Mouse (Mus musculus) urinary bladder, postnatal 4 days (tissue): ENCODE data around the gene Cdc5l.
"Not testable (repeated sequence)": the region's sequence is repeated elsewhere in the genome, so short reads cannot be mapped to it uniquely, and the experiment has no call there.

Experiments
- DNase-seq, 2 experiments: peaks; one replicate each; pipeline ENCODE4 v3.0.0; 2021 to 2022; ENCODE audit warnings: low spot score in 2 of 2

Gene Cdc5l

GRCm38 (mm10) chr17:45433419-45434261 is at the start of gene Cdc5l:
Cdc5l (minus strand) TSS chr17:45433737.
- peak; percentile 96 to 98 for DNase-seq

GRCm38 (mm10) chr17:45480429-45480828 is 46.9 kb upstream of the Cdc5l start:
- DNase-seq = no peak

- peak; percentile 48 to 86 for DNase-seq
These were observed 44.8 kb upstream of the Cdc5l start for GRCm38 (mm10) chr17:45478234-45478825.

GRCm38 (mm10) chr17:45474669-45475465 is 41.3 kb upstream of the Cdc5l start, which contains the start of gene Spats1:
Spats1 (minus strand) TSS chr17:45475415.
- DNase-seq = peak in 1 of 2 experiments; percentile 39

- no peak for DNase-seq
These were observed 40.6 kb upstream of the Cdc5l start for GRCm38 (mm10) chr17:45474146-45474545.

GRCm38 (mm10) chr17:45473667-45474066 is 40.1 kb upstream of the Cdc5l start:
- DNase-seq = no peak

- no peak for DNase-seq
These were observed 37.2 kb upstream of the Cdc5l start for GRCm38 (mm10) chr17:45470726-45471125.

GRCm38 (mm10) chr17:45468302-45468701 is 34.8 kb upstream of the Cdc5l start:
- no peak for DNase-seq

- no peak for DNase-seq
These were observed 33.2 kb upstream of the Cdc5l start for GRCm38 (mm10) chr17:45466701-45467100.

GRCm38 (mm10) chr17:45464255-45464654 is 30.7 kb upstream of the Cdc5l start:
- DNase-seq = no peak

- DNase-seq = no peak
These were observed 29.0 kb upstream of the Cdc5l start for GRCm38 (mm10) chr17:45462506-45462905.

GRCm38 (mm10) chr17:45459062-45459461 is 25.5 kb upstream of the Cdc5l start:
- DNase-seq = no peak

GRCm38 (mm10) chr17:45458516-45458915 is 25.0 kb upstream of the Cdc5l start:
- no peak for DNase-seq

GRCm38 (mm10) chr17:45457487-45457886 is 23.9 kb upstream of the Cdc5l start:
- DNase-seq = no peak

GRCm38 (mm10) chr17:45456260-45457152 is 23.0 kb upstream of the Cdc5l start:
- no peak for DNase-seq

GRCm38 (mm10) chr17:45455783-45456182 is 22.2 kb upstream of the Cdc5l start:
- not testable (repeated sequence) for DNase-seq

GRCm38 (mm10) chr17:45454794-45455193 is 21.3 kb upstream of the Cdc5l start:
- no peak for DNase-seq

GRCm38 (mm10) chr17:45452271-45452670 is 18.7 kb upstream of the Cdc5l start:
- no peak for DNase-seq

GRCm38 (mm10) chr17:45450153-45450552 is 16.6 kb upstream of the Cdc5l start:
- no peak for DNase-seq

- no peak for DNase-seq
These were observed 16.0 kb upstream of the Cdc5l start for GRCm38 (mm10) chr17:45449586-45449985.

- no peak for DNase-seq
These were observed 13.5 kb upstream of the Cdc5l start for GRCm38 (mm10) chr17:45447063-45447462.
